In the genomic region with DNA sequence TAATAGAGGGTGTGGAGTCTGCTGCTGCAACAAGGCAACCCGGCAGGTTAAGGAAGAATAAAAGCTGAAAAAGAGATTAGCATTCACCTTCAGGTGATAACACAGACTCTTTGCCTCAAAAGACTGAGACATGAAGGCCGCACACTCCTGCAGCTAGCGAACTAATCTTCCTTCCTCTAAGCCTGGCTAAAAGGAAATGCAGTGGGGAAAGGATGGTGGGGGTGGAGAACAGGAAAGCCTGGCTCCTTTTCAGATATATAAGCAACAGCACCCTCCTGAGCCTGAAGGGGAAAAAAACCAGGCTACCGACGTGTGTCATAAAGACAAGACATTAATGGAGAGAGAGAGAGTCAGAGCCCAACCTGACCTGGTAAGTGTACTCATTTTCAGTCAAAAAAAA, we compare ENCODE assay signal across 15 mouse cellular contexts.
A peak's percentile ranks its signal among the peaks of the same experiment; 100 is the strongest.
DNase-seq lines count a peak whose midpoint lies in the region; ATAC-seq and TF ChIP-seq lines count a peak whose summit lies in the region.
"Had no signal": no experiment of that assay in that cellular context is flagged by ENCODE, and none has a peak within 500 bp of the region (broad histone marks: within the 10 kb centered on the region; RNA-seq: fewer than 3 reads in every experiment).

No protein-coding gene starts in this region.

- H3K36me3 ChIP-seq in forebrain, embryonic 14.5 days (ENCODE audit: control insufficient read depth, insufficient read depth, low read length) = no peaks in the 10 kb centered on the region
- H3K36me3 ChIP-seq in forebrain, embryonic 10.5 days (replicated peaks) = no peaks in the 10 kb centered on the region
- H3K36me3 ChIP-seq in midbrain, embryonic 16.5 days (ENCODE audit: control insufficient read depth, insufficient read depth, low read length) = no peaks in the 10 kb centered on the region
- peaks cover 4% of the 10 kb centered on the region; the same call in 1 of the 2 replicates for H3K36me3 ChIP-seq in midbrain, embryonic 10.5 days
- H3K36me3 ChIP-seq: heart, embryonic 15.5 days; neural tube, embryonic 13.5 days had no signal

- peak; percentile 42 for DNase-seq in forebrain, embryonic 14.5 days (ENCODE audit: low spot score)
- DNase-seq in forebrain, embryonic 10.5 days (ENCODE audit: extremely low spot score, low spot score) = no peak
- no peak for DNase-seq in layer of hippocampus, adult 2 months (ENCODE audit: low spot score in 2 of 2)
- DNase-seq in layer of hippocampus, postnatal 14 days (ENCODE audit: low spot score in 2 of 2) = no peak
- DNase-seq in midbrain, embryonic 10.5 days (ENCODE audit: low spot score) = no peak
- no peak for DNase-seq in gastrocnemius, adult 8-10 months (ENCODE audit: low spot score in 2 of 2)
- no peak for DNase-seq in neural tube, embryonic 10.5 days (ENCODE audit: extremely low spot score, low spot score)
- DNase-seq: cerebellum, adult 2 months; gastrocnemius, postnatal 25 days; kidney, postnatal 36 days; liver had no signal

- 59% methylated on average over 5 of the region's 5 CpGs for WGBS in forebrain, embryonic 14.5 days
- 60% methylated on average over 5 of the region's 5 CpGs for WGBS in forebrain, embryonic 10.5 days
- WGBS in midbrain, embryonic 16.5 days = 32% methylated on average over 5 of the region's 5 CpGs
- 55% methylated on average over 5 of the region's 5 CpGs for WGBS in midbrain, embryonic 10.5 days

- H3K9me3 ChIP-seq in forebrain, embryonic 14.5 days (replicated peaks; ENCODE audit: control insufficient read depth, low read length) = no peaks in the 10 kb centered on the region
- no peaks in the 10 kb centered on the region for H3K9me3 ChIP-seq in forebrain, embryonic 10.5 days
- H3K9me3 ChIP-seq in midbrain, embryonic 16.5 days (replicated peaks; ENCODE audit: control insufficient read depth, low read length, poor library complexity, severe bottlenecking) = no peaks in the 10 kb centered on the region
- no peaks in the 10 kb centered on the region for H3K9me3 ChIP-seq in midbrain, embryonic 10.5 days (replicated peaks)
- H3K9me3 ChIP-seq: G1E; heart, embryonic 15.5 days; neural tube, embryonic 13.5 days had no signal

- peaks cover 12% of the 10 kb centered on the region for H3K4me1 ChIP-seq in forebrain, embryonic 14.5 days (ENCODE audit: control insufficient read depth, insufficient read depth, low read length)
- no peaks in the 10 kb centered on the region for H3K4me1 ChIP-seq in forebrain, embryonic 10.5 days
- peaks cover 9% of the 10 kb centered on the region; the same call in 1 of the 2 replicates for H3K4me1 ChIP-seq in midbrain, embryonic 16.5 days (ENCODE audit: control insufficient read depth, insufficient read depth, low read length)
- H3K4me1 ChIP-seq in midbrain, embryonic 10.5 days = no peaks in the 10 kb centered on the region
- H3K4me1 ChIP-seq: heart, embryonic 15.5 days had no signal

- H3K27ac ChIP-seq in forebrain, embryonic 14.5 days (ENCODE audit: low read depth, low read length) = no peak overlapping the region
- H3K27ac ChIP-seq in forebrain, embryonic 10.5 days = no peak overlapping the region
- H3K27ac ChIP-seq in layer of hippocampus, adult 2 months = no peak overlapping the region
- no peak overlapping the region for H3K27ac ChIP-seq in midbrain, embryonic 16.5 days (ENCODE audit: low read length)
- H3K27ac ChIP-seq in midbrain, embryonic 10.5 days (replicated peaks) = no peak overlapping the region
- H3K27ac ChIP-seq: heart, embryonic 15.5 days; neural tube, embryonic 13.5 days had no signal

- H3K9ac ChIP-seq in forebrain, embryonic 14.5 days (ENCODE audit: low read length) = no peak overlapping the region
- no peak overlapping the region for H3K9ac ChIP-seq in midbrain, embryonic 16.5 days (ENCODE audit: low read depth, low read length)
- H3K9ac ChIP-seq: heart, embryonic 15.5 days; neural tube, embryonic 13.5 days had no signal

- H3K27me3 ChIP-seq in forebrain, embryonic 14.5 days (replicated peaks; ENCODE audit: control insufficient read depth, insufficient read depth, low read length) = no peaks in the 10 kb centered on the region
- peaks cover 4% of the 10 kb centered on the region for H3K27me3 ChIP-seq in forebrain, embryonic 10.5 days (ENCODE audit: poor library complexity, severe bottlenecking)
- no peaks in the 10 kb centered on the region for H3K27me3 ChIP-seq in midbrain, embryonic 16.5 days (ENCODE audit: control insufficient read depth, insufficient read depth, low read depth, low read length)
- no peaks in the 10 kb centered on the region for H3K27me3 ChIP-seq in midbrain, embryonic 10.5 days (ENCODE audit: low read depth, poor library complexity, severe bottlenecking)
- H3K27me3 ChIP-seq: heart, embryonic 15.5 days; neural tube, embryonic 13.5 days had no signal

- no peak overlapping the region for H3K4me3 ChIP-seq in forebrain, embryonic 14.5 days (ENCODE audit: low read depth, low read length)
- no peak overlapping the region for H3K4me3 ChIP-seq in forebrain, embryonic 10.5 days
- no peak overlapping the region for H3K4me3 ChIP-seq in layer of hippocampus, adult 2 months
- no peak overlapping the region for H3K4me3 ChIP-seq in midbrain, embryonic 16.5 days (ENCODE audit: low read depth, low read length)
- H3K4me3 ChIP-seq in midbrain, embryonic 10.5 days = no peak overlapping the region
- H3K4me3 ChIP-seq: heart, embryonic 15.5 days; neural tube, embryonic 13.5 days had no signal

- 0 out of 2 replicates have a peak, but pooled peaks have one; percentile 7 for TF ChIP-seq CTCF in layer of hippocampus, adult 2 months (conservative IDR thresholded peaks at IDR 0.05)

- ATAC-seq in forebrain, embryonic 14.5 days = no peak
- peak; percentile 54 for ATAC-seq in midbrain, embryonic 16.5 days

- H3K4me2 ChIP-seq in forebrain, embryonic 14.5 days (ENCODE audit: low read length) = no peak overlapping the region
- H3K4me2 ChIP-seq in midbrain, embryonic 16.5 days (ENCODE audit: low read length) = no peak overlapping the region
- H3K4me2 ChIP-seq: heart, embryonic 15.5 days; neural tube, embryonic 13.5 days had no signal
